Mouse (Mus musculus) limb, embryonic 10.5 days (tissue): Measurements from ENCODE around the gene Ccdc124. TPM values are rescaled to one million over a fixed set of nuclear protein-coding genes. Genes with fewer than 3 reads are reported as not detected.

Experiments used
- DNase-seq: peaks from one replicate; pipeline ENCODE4 v3.0.0-alpha.2; 2017; ENCODE audit warnings: low spot score
- H3K27ac ChIP-seq: fragments of 300-500 bp; sonication (generic); 2 replicates; pipeline ENCODE4 v1.5.1; 2016; ENCODE audit warnings: mild to moderate bottlenecking
- H3K27me3 ChIP-seq: fragments of 300-500 bp; sonication (generic); 2 replicates; pipeline ENCODE4 v1.6.1; 2016; ENCODE audit warnings: low read depth, mild to moderate bottlenecking; ENCODE audit not compliant: poor library complexity, severe bottlenecking
- H3K36me3 ChIP-seq: fragments of 300-500 bp; sonication (generic); 2 replicates; pipeline ENCODE4 v1.6.1; 2016; ENCODE audit warnings: mild to moderate bottlenecking, moderate library complexity
- H3K4me1 ChIP-seq: fragments of 300-500 bp; sonication (generic); 2 replicates; pipeline ENCODE4 v1.6.1; 2016
- H3K4me3 ChIP-seq: fragments of 300-500 bp; sonication (generic); 2 replicates; pipeline ENCODE4 v1.5.1; 2016; ENCODE audit warnings: mild to moderate bottlenecking, moderate library complexity
- H3K9me3 ChIP-seq: fragments of 300-500 bp; sonication (generic); replicated peaks from 2 replicates; pipeline ENCODE4 v1.6.1; 2016; ENCODE audit warnings: mild to moderate bottlenecking
- WGBS: fragments of 180-500 bp; shearing (Covaris S2); methylation state at CpG from one replicate; pipeline ENCODE4 v1.1.7; 2016; 5-methylcytosine and 5-hydroxymethylcytosine counted together
- polyA plus RNA-seq: library from polyadenylated mRNA; unstranded; fragments of >200 nt; fragmentation: Nextera tagmentation; extraction: Ambion mirVana; gene quantifications from 2 replicates; pipeline ENCODE4 v1.2.1, GENCODE M21; 2016

Ccdc124 gene
- polyA plus RNA-seq, 1 experiment from 2014 or later = 174 TPM

- H3K27ac ChIP-seq = peak overlapping the region; percentile 89
- H3K27me3 ChIP-seq = no peaks in the 10 kb centered on the region
- H3K4me1 ChIP-seq = peaks cover 19% of the 10 kb centered on the region
- no peak for DNase-seq
- 92% methylated on average over 13 of the region's 13 CpGs for WGBS
- H3K4me3 ChIP-seq = peak overlapping the region; percentile 10; the same call in 1 of the 2 replicates
- peaks cover 3% of the 10 kb centered on the region; the same call in 1 of the 2 replicates for H3K36me3 ChIP-seq
- H3K9me3 ChIP-seq = no peaks in the 10 kb centered on the region
Observed at GRCm38 (mm10) chr8:70874441-70874840, 706 bp upstream of the Ccdc124 start.

- Histone ChIP-seq H3K4me1 (peaks cover 35% of the 10 kb centered on the region), H3K9me3 (no peaks in the 10 kb centered on the region), H3K4me3 (peak overlapping the region; percentile 77), H3K27me3 (no peaks in the 10 kb centered on the region), H3K27ac (peak overlapping the region; percentile 89), H3K36me3 (peaks cover 15% of the 10 kb centered on the region)
- 8% methylated on average over 31 of the region's 31 CpGs for WGBS
- no peak for DNase-seq
Observed at GRCm38 (mm10) chr8:70872643-70873363, 932 bp downstream of the Ccdc124 start.

- Histone ChIP-seq H3K27me3 (no peaks in the 10 kb centered on the region), H3K9me3 (no peaks in the 10 kb centered on the region), H3K4me3 (no peak overlapping the region), H3K27ac (no peak overlapping the region), H3K4me1 (peaks cover 43% of the 10 kb centered on the region), H3K36me3 (peaks cover 19% of the 10 kb centered on the region)
- DNase-seq = no peak
- 89% methylated on average over 5 of the region's 5 CpGs for WGBS
Observed at GRCm38 (mm10) chr8:70871195-70871807, 2.4 kb downstream of the Ccdc124 start.

- 45% methylated on average over 16 of the region's 16 CpGs for WGBS
- H3K9me3 ChIP-seq = no peaks in the 10 kb centered on the region
- peak overlapping the region; percentile 83 for H3K27ac ChIP-seq
- peaks cover 19% of the 10 kb centered on the region for H3K36me3 ChIP-seq
- peak; percentile 70 for DNase-seq
- peak overlapping the region; percentile 41 for H3K4me3 ChIP-seq
- peaks cover 60% of the 10 kb centered on the region for H3K4me1 ChIP-seq
- H3K27me3 ChIP-seq = no peaks in the 10 kb centered on the region
Observed at GRCm38 (mm10) chr8:70869601-70870041, 4.1 kb downstream of the Ccdc124 start.

- Histone ChIP-seq H3K27me3 (peaks cover 1% of the 10 kb centered on the region; the same call in 1 of the 2 replicates), H3K4me3 (peak overlapping the region; percentile 41), H3K9me3 (no peaks in the 10 kb centered on the region), H3K4me1 (peaks cover 64% of the 10 kb centered on the region), H3K36me3 (peaks cover 19% of the 10 kb centered on the region), H3K27ac (peak overlapping the region; percentile 83)
- no peak for DNase-seq
- 38% methylated on average over 5 of the region's 5 CpGs for WGBS
Observed at GRCm38 (mm10) chr8:70869199-70869571, 4.5 kb downstream of the Ccdc124 start.

DNA sequence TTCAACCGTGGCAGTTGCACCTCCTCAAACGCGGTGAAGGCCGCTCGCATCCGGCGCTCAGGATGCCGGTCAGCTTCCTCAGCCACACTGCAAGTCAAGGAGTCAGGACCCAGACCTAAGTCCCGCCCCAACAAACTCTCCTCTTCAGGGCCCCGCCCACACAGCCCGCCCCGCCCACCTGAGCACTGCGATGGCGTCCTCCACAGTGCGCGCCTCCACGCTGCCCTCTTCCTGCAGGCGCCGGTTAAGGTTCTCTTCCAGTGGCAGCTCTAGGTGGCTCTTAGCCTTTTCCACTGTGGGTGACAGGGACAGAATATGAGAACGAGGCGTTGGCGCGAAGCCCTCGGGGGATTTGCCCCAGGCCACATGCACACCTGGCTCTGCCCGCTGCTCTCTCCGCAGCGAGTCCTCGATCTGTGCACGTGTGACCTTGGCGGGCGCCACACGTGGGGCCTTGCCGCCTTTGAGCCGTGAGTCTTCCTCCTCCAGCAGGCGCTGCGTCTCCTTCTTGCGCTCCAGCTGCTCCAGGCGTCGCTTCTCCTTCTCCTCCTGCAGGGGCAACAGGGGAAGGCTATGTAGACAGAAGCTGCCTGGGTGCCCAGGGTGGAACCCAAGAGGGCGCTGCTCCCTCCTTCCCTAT, 5.1 kb downstream of the Ccdc124 start:
- peak; percentile 81 for DNase-seq
- Histone ChIP-seq H3K4me1 (peaks cover 69% of the 10 kb centered on the region), H3K4me3 (peak overlapping the region; percentile 41), H3K36me3 (peaks cover 19% of the 10 kb centered on the region), H3K9me3 (no peaks in the 10 kb centered on the region), H3K27me3 (peaks cover 6% of the 10 kb centered on the region), H3K27ac (peak overlapping the region; percentile 83)
- WGBS = 15% methylated on average over 40 of the region's 40 CpGs

DNA sequence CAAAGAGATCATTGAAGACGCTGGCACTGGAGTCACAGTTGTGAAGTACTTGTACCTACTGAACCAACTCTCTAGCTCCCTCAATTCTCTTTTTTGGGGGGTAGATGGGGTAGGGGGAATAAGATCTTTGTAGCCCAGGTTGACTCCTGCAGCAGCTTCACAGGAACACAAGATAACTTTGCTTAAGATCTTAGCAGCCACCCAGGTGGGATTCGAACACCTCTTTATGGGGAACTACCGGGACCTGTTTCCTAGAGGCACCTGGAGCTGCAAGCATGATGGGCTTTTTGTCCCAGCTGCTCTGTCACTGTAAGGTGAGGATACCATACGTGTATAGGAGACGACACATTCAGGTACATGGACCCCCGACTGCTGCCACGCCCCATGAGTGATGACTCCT, 7.2 kb downstream of the Ccdc124 start:
- WGBS = 85% methylated on average over 7 of the region's 7 CpGs
- Histone ChIP-seq H3K27me3 (peaks cover 27% of the 10 kb centered on the region), H3K36me3 (peaks cover 19% of the 10 kb centered on the region), H3K27ac (peak overlapping the region; percentile 90), H3K4me1 (peaks cover 78% of the 10 kb centered on the region), H3K4me3 (no peak overlapping the region), H3K9me3 (no peaks in the 10 kb centered on the region)
- DNase-seq = no peak

DNA sequence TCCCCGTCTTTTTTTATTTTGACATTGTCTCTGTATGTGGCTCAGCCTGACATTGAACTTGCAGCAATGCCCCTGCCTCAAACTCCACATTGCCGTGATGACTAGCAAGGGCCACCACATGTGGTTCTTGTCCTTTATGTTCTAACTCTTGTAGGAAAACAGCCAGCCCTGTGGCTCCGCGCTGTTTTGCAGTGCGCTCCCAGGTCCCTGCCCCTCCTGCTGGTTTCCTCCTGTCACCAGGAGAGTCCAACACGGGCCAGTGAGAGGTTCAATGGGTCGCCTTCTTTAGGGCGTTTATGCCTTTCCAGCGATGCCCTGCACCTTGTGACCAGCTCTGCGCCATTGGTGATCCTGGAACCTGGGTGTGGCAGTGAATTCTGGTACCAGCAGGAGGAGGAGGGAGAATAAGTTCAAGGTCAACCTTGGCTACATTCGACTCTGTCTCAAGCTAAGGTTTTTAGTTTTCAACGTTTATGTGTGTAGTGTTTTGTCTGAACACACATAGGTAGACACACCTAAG, 7.7 kb downstream of the Ccdc124 start:
- Histone ChIP-seq H3K27ac (peak overlapping the region; percentile 90), H3K27me3 (peaks cover 32% of the 10 kb centered on the region), H3K36me3 (peaks cover 17% of the 10 kb centered on the region), H3K4me3 (peak overlapping the region; percentile 57), H3K9me3 (no peaks in the 10 kb centered on the region), H3K4me1 (peaks cover 75% of the 10 kb centered on the region)
- DNase-seq = no peak
- 8% methylated on average over 12 of the region's 12 CpGs for WGBS

- Histone ChIP-seq H3K9me3 (no peaks in the 10 kb centered on the region), H3K27ac (peak overlapping the region; percentile 90), H3K4me1 (peaks cover 75% of the 10 kb centered on the region), H3K27me3 (peaks cover 38% of the 10 kb centered on the region), H3K36me3 (peaks cover 16% of the 10 kb centered on the region), H3K4me3 (peak overlapping the region; percentile 57)
- WGBS = under 1% methylated on average over 46 of the region's 46 CpGs
- DNase-seq = peak; percentile 100
Observed at GRCm38 (mm10) chr8:70865350-70866000, 8.3 kb downstream of the Ccdc124 start.

DNA sequence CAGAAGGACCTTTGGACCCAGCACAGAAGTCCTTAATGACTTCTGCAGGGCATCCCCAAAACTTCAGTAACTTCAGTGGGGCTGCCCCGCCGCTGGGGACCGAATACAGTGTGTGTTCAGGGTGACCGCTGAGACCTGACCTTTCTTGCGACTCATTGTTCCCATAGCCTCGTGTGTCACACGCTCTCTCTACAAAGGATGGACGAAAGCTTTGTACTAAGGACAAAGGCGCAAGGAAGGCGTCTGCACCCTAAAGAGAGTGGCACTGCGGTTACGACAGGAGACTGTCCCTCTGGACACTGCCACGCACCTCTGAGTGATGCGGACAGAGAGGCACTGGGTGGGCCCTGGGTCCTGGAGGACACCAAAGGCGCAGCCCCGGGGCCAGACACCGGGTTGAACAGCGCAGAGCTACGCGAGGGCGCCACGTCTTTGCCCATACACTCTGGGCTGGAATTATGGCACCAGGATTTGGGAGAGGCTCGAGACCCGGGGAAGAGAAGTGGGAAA, 9.0 kb downstream of the Ccdc124 start:
- Histone ChIP-seq H3K4me1 (peaks cover 72% of the 10 kb centered on the region), H3K27me3 (peaks cover 38% of the 10 kb centered on the region), H3K4me3 (peak overlapping the region; percentile 57), H3K27ac (peak overlapping the region; percentile 90), H3K36me3 (peaks cover 16% of the 10 kb centered on the region), H3K9me3 (no peaks in the 10 kb centered on the region)
- peak; percentile 74 for DNase-seq
- 2% methylated on average over 24 of the region's 24 CpGs for WGBS

- peaks cover 66% of the 10 kb centered on the region for H3K4me1 ChIP-seq
Observed at GRCm38 (mm10) chr8:70863956-70864711, 9.6 kb downstream of the Ccdc124 start.

More at GRCm38 (mm10) chr8:70863956-70864711, 9.6 kb downstream of the Ccdc124 start:
- peak overlapping the region; percentile 57 for H3K4me3 ChIP-seq
- H3K27ac ChIP-seq = peak overlapping the region; percentile 90
- peak; percentile 57 for DNase-seq
- peaks cover 38% of the 10 kb centered on the region for H3K27me3 ChIP-seq
- H3K9me3 ChIP-seq = no peaks in the 10 kb centered on the region
- 1% methylated on average over 46 of the region's 46 CpGs for WGBS
- peaks cover 16% of the 10 kb centered on the region for H3K36me3 ChIP-seq
